Mouse (Mus musculus) liver, embryonic 13.5 days (tissue): Measurements from ENCODE around the gene Tmem208. TPM values are rescaled to one million over a fixed set of nuclear protein-coding genes. Genes with fewer than 3 reads are reported as not detected.
A peak's percentile ranks its signal among the peaks of the same experiment; 100 is the strongest.

Experiments used
- microRNA counts: library from miRNA; unstranded; fragments of <30 nt; microRNA quantifications from one replicate; lab custom pipeline; 2016
- microRNA-seq: library from miRNA; unstranded; fragments of <30 nt; microRNA quantifications from one replicate; pipeline ENCODE4, GENCODE M21; 2016
- polyA plus RNA-seq: library from polyadenylated mRNA; unstranded; fragments of >200 nt; fragmentation: Nextera tagmentation; extraction: Ambion mirVana; gene quantifications from 2 replicates; pipeline ENCODE4 v1.2.1, GENCODE M21; 2015

Gene Tmem208
- polyA plus RNA-seq, 1 experiment from 2014 or later, result 108 TPM

MicroRNA genes within 50 kb of the gene (microRNA counts, 519-probe panel; counts per million panel counts)
- microRNA mmu-miR-328 (lab: Ali Mortazavi, UCI), result 114 counts per million

Small RNAs within 50 kb of the gene (microRNA-seq; reads per million reads assigned to microRNA genes)
- gene Gm27320, result not detected
- 484 reads per million, percentile 68 among the genes with 10 or more reads in this experiment for gene Mir328

Other genes starting within 250 kb of the Tmem208 start
- gene Ces3b, start 242.6 kb upstream of the Tmem208 start, polyA plus RNA-seq, result not detected in 2 replicates
- not detected in 2 replicates for gene Ces4a, start 194.6 kb upstream of the Tmem208 start, polyA plus RNA-seq
- gene Cbfb, start 155.7 kb upstream of the Tmem208 start, polyA plus RNA-seq, result 8.9 and 11.5 TPM in 2 replicates
- gene D230025D16Rik, start 101.2 kb upstream of the Tmem208 start, polyA plus RNA-seq, result 13.5 and 16.0 TPM in 2 replicates
- gene B3gnt9, start 71.2 kb upstream of the Tmem208 start, polyA plus RNA-seq, result 2.3 and 3.2 TPM in 2 replicates
- gene Tradd, start 61.7 kb upstream of the Tmem208 start, polyA plus RNA-seq, result 16.2 and 16.7 TPM in 2 replicates
- gene Fbxl8, start 61.7 kb upstream of the Tmem208 start, polyA plus RNA-seq, result 0.98 and 1.1 TPM in 2 replicates
- gene Hsf4, start 56.6 kb upstream of the Tmem208 start, polyA plus RNA-seq, result 0.10 TPM in 1 of 2 replicates, not detected in the other
- 0.10 and 0.14 TPM in 2 replicates for gene Nol3, start 50.2 kb upstream of the Tmem208 start, polyA plus RNA-seq
- gene 4931428F04Rik, start 36.5 kb upstream of the Tmem208 start, polyA plus RNA-seq, result 0.60 and 1.1 TPM in 2 replicates
- 6.2 and 6.7 TPM in 2 replicates for gene Exoc3l, start 30.3 kb upstream of the Tmem208 start, polyA plus RNA-seq
- 187 and 232 TPM in 2 replicates for gene E2f4, start 28.7 kb upstream of the Tmem208 start, polyA plus RNA-seq
- gene Elmo3, start 20.8 kb upstream of the Tmem208 start, polyA plus RNA-seq, result 2.1 and 2.8 TPM in 2 replicates
- 9.4 and 9.5 TPM in 2 replicates for gene Lrrc29, start 76 bp upstream of the Tmem208 start, polyA plus RNA-seq
- 0.66 and 0.71 TPM in 2 replicates for gene Fhod1, start 21.6 kb downstream of the Tmem208 start, polyA plus RNA-seq
- gene Slc9a5, start 22.5 kb downstream of the Tmem208 start, polyA plus RNA-seq, result 0.14 and 0.15 TPM in 2 replicates
- 0.05 and 0.09 TPM in 2 replicates for gene Plekhg4, start 46.9 kb downstream of the Tmem208 start, polyA plus RNA-seq
- gene Kctd19, start 87.1 kb downstream of the Tmem208 start, polyA plus RNA-seq, result not detected in 2 replicates
- gene Lrrc36, start 87.2 kb downstream of the Tmem208 start, polyA plus RNA-seq, result 0.15 and 0.16 TPM in 2 replicates
- gene Tppp3, start 145.2 kb downstream of the Tmem208 start, polyA plus RNA-seq, result 1.6 and 1.8 TPM in 2 replicates
- 2.1 TPM in 2 replicates for gene Zdhhc1, start 170.5 kb downstream of the Tmem208 start, polyA plus RNA-seq
- gene Hsd11b2, start 192.4 kb downstream of the Tmem208 start, polyA plus RNA-seq, result 1.5 and 2.2 TPM in 2 replicates
- 49.4 and 52.7 TPM in 2 replicates for gene Atp6v0d1, start 239.7 kb downstream of the Tmem208 start, polyA plus RNA-seq